Mouse (Mus musculus) small intestine, adult 2 months (tissue): Measurements from ENCODE around the gene Cmtm2b.

Source experiments
- CTCF ChIP-seq: fragments of 200-500 bp; IDR thresholded peaks from 2 replicates; pipeline ENCODE4 v1.5.1; 2012; ENCODE audit warnings: low read depth, mild to moderate bottlenecking, control low read depth, inconsistent platforms, low read length, moderate library complexity, mixed read lengths; ENCODE audit not compliant: insufficient replicate concordance, insufficient read length; ENCODE audit errors: extremely low read depth
- POLR2A ChIP-seq: fragments of 200-500 bp; IDR thresholded peaks from 2 replicates; pipeline ENCODE4 v1.6.1; 2012; ENCODE audit warnings: low read depth, mild to moderate bottlenecking, control low read depth, inconsistent platforms, low read length, moderate library complexity

DNA sequence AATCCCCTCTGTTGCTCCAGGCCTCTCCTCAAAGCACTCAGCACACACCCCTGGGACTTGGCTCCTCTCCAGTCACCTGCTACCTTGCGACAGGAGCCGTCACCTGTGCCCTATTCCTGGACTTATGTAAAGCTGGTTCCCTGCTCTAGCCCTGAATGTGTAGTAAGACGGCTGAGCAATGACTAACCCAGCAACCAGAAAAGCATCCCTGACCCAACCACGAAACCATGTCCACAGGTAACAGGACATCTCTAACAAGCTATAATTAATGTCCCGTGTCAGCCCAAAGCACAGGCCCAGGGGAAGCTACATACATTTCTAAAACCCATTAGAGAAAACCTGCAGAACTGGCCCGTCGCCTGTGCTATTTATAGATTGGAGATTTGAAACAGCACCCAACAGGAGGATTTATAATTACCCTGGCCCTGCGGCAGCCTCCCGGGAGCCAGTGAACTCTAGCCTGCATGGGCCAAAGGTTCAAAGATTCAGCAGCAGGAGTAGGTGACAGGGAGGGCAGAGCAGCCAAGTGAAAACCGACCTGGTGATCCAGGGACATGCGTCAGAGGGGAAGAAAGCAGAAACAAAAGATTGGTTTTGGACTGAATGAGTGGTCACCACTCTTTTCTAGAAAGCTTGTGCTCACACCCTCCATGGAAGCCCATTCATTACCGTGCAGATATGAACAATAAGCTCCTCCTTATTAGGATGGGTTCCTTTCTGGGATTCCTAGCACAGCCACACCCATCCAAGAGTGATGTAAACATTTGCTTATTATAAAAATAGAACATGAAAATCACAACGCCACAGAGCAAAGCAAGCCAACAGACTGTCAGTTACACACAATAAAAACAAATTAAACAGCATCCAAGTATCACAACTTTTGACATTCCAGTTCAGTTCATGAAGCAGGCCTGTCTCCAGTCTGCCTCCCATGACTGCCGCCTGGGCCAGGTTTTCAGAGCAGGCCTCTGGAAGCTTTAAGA, 53.1 kb downstream of the Cmtm2b start:
- TF ChIP-seq CTCF (no peak), POLR2A (no peak)
